Mouse (Mus musculus): ENCODE measurements at regions not wholly inside any gene's neighbourhood (a gene's known extent, or its start where the extent isn't known, plus 50 kb on each side); places are given as distances from the start of the nearest gene placed in this dataset.

GRCm38 (mm10) chr14:104966046-104966445, 211.1 kb downstream of the Rbm26 start:
- ATAC-seq (ENCODE audit: low read depth): no peak
- Histone ChIP-seq H3K27me3 (ENCODE audit: control insufficient read depth, insufficient read depth, low read depth, low read length) (no peaks in the 10 kb centered on the region), H3K27ac (ENCODE audit: low read length) (no peak overlapping the region), H3K9me3 (replicated peaks; ENCODE audit: control insufficient read depth, low read length) (no peaks in the 10 kb centered on the region), H3K4me1 (ENCODE audit: control insufficient read depth, low read depth, low read length) (no peaks in the 10 kb centered on the region), H3K36me3 (ENCODE audit: control insufficient read depth, insufficient read depth) (no peaks in the 10 kb centered on the region), H3K4me3 (ENCODE audit: low read depth, low read length) (no peak overlapping the region), H3K4me2 (ENCODE audit: low read depth, low read length) (no peak overlapping the region), H3K9ac (ENCODE audit: low read depth, low read length) (no peak overlapping the region)
- WGBS (ENCODE audit: insufficient replicate concordance): 34% methylated on average over 1 of the region's 1 CpGs

- Histone ChIP-seq H3K4me1 (ENCODE audit: control insufficient read depth, low read depth, low read length) (no peaks in the 10 kb centered on the region), H3K9ac (ENCODE audit: low read depth, low read length) (no peak overlapping the region), H3K27me3 (ENCODE audit: control insufficient read depth, insufficient read depth, low read depth, low read length) (no peaks in the 10 kb centered on the region), H3K4me2 (ENCODE audit: low read depth, low read length) (no peak overlapping the region), H3K27ac (ENCODE audit: low read length) (no peak overlapping the region), H3K36me3 (ENCODE audit: control insufficient read depth, insufficient read depth) (no peaks in the 10 kb centered on the region), H3K4me3 (ENCODE audit: low read depth, low read length) (no peak overlapping the region), H3K9me3 (replicated peaks; ENCODE audit: control insufficient read depth, low read length) (no peaks in the 10 kb centered on the region)
- ATAC-seq (ENCODE audit: low read depth): no peak
- 70% methylated on average over 5 of the region's 5 CpGs for WGBS (ENCODE audit: insufficient replicate concordance)
Observed at GRCm38 (mm10) chr14:104943450-104943849, 233.7 kb downstream of the Rbm26 start.

GRCm38 (mm10) chr14:104939961-104940360, 237.2 kb downstream of the Rbm26 start:
- H3K4me3 ChIP-seq (ENCODE audit: low read depth, low read length): no peak overlapping the region
- no peaks in the 10 kb centered on the region for H3K36me3 ChIP-seq (ENCODE audit: control insufficient read depth, insufficient read depth)
- H3K4me1 ChIP-seq (ENCODE audit: control insufficient read depth, low read depth, low read length): no peaks in the 10 kb centered on the region
- no peak for ATAC-seq (ENCODE audit: low read depth)
- no peak overlapping the region for H3K9ac ChIP-seq (ENCODE audit: low read depth, low read length)
- no peaks in the 10 kb centered on the region for H3K9me3 ChIP-seq (replicated peaks; ENCODE audit: control insufficient read depth, low read length)
- no peak overlapping the region for H3K4me2 ChIP-seq (ENCODE audit: low read depth, low read length)
- H3K27ac ChIP-seq (ENCODE audit: low read length): no peak overlapping the region
- 70% methylated on average over 15 of the region's 15 CpGs for WGBS (ENCODE audit: insufficient replicate concordance)
- no peaks in the 10 kb centered on the region for H3K27me3 ChIP-seq (ENCODE audit: control insufficient read depth, insufficient read depth, low read depth, low read length)

- Histone ChIP-seq H3K4me1 (ENCODE audit: control insufficient read depth, low read depth, low read length) (no peaks in the 10 kb centered on the region), H3K36me3 (ENCODE audit: control insufficient read depth, insufficient read depth) (no peaks in the 10 kb centered on the region), H3K4me3 (ENCODE audit: low read depth, low read length) (no peak overlapping the region), H3K9me3 (replicated peaks; ENCODE audit: control insufficient read depth, low read length) (no peaks in the 10 kb centered on the region), H3K4me2 (ENCODE audit: low read depth, low read length) (no peak overlapping the region), H3K9ac (ENCODE audit: low read depth, low read length) (no peak overlapping the region), H3K27me3 (ENCODE audit: control insufficient read depth, insufficient read depth, low read depth, low read length) (no peaks in the 10 kb centered on the region), H3K27ac (ENCODE audit: low read length) (no peak overlapping the region)
- no peak for ATAC-seq (ENCODE audit: low read depth)
- 42% methylated on average over 10 of the region's 10 CpGs for WGBS (ENCODE audit: insufficient replicate concordance)
Observed at GRCm38 (mm10) chr14:104937083-104937864, 239.9 kb downstream of the Rbm26 start.

GRCm38 (mm10) chr14:104935956-104936355, 241.2 kb downstream of the Rbm26 start:
- Histone ChIP-seq H3K27me3 (ENCODE audit: control insufficient read depth, insufficient read depth, low read depth, low read length) (no peaks in the 10 kb centered on the region), H3K4me1 (ENCODE audit: control insufficient read depth, low read depth, low read length) (no peaks in the 10 kb centered on the region), H3K4me2 (ENCODE audit: low read depth, low read length) (no peak overlapping the region), H3K9ac (ENCODE audit: low read depth, low read length) (no peak overlapping the region), H3K36me3 (ENCODE audit: control insufficient read depth, insufficient read depth) (no peaks in the 10 kb centered on the region), H3K4me3 (ENCODE audit: low read depth, low read length) (no peak overlapping the region), H3K9me3 (replicated peaks; ENCODE audit: control insufficient read depth, low read length) (no peaks in the 10 kb centered on the region), H3K27ac (ENCODE audit: low read length) (no peak overlapping the region)
- WGBS (ENCODE audit: insufficient replicate concordance): 64% methylated on average over 11 of the region's 11 CpGs
- ATAC-seq (ENCODE audit: low read depth): no peak

GRCm38 (mm10) chr14:104905706-104906105, 271.4 kb downstream of the Rbm26 start:
- no peak for ATAC-seq (ENCODE audit: low read depth)
- no peaks in the 10 kb centered on the region for H3K36me3 ChIP-seq (ENCODE audit: control insufficient read depth, insufficient read depth)
- no peaks in the 10 kb centered on the region for H3K27me3 ChIP-seq (ENCODE audit: control insufficient read depth, insufficient read depth, low read depth, low read length)
- no peaks in the 10 kb centered on the region for H3K4me1 ChIP-seq (ENCODE audit: control insufficient read depth, low read depth, low read length)
- H3K9ac ChIP-seq (ENCODE audit: low read depth, low read length): no peak overlapping the region
- no peaks in the 10 kb centered on the region for H3K9me3 ChIP-seq (replicated peaks; ENCODE audit: control insufficient read depth, low read length)
- H3K4me3 ChIP-seq (ENCODE audit: low read depth, low read length): no peak overlapping the region
- H3K27ac ChIP-seq (ENCODE audit: low read length): no peak overlapping the region
- no peak overlapping the region for H3K4me2 ChIP-seq (ENCODE audit: low read depth, low read length)

- no peaks in the 10 kb centered on the region for H3K36me3 ChIP-seq (ENCODE audit: control insufficient read depth, insufficient read depth)
- H3K27me3 ChIP-seq (ENCODE audit: control insufficient read depth, insufficient read depth, low read depth, low read length): no peaks in the 10 kb centered on the region
- H3K4me2 ChIP-seq (ENCODE audit: low read depth, low read length): no peak overlapping the region
- no peak for ATAC-seq (ENCODE audit: low read depth)
- H3K4me1 ChIP-seq (ENCODE audit: control insufficient read depth, low read depth, low read length): no peaks in the 10 kb centered on the region
- H3K9ac ChIP-seq (ENCODE audit: low read depth, low read length): no peak overlapping the region
- WGBS (ENCODE audit: insufficient replicate concordance): 54% methylated on average over 10 of the region's 10 CpGs
- H3K4me3 ChIP-seq (ENCODE audit: low read depth, low read length): no peak overlapping the region
- no peaks in the 10 kb centered on the region for H3K9me3 ChIP-seq (replicated peaks; ENCODE audit: control insufficient read depth, low read length)
- no peak overlapping the region for H3K27ac ChIP-seq (ENCODE audit: low read length)
Observed at GRCm38 (mm10) chr14:104902120-104903027, 274.8 kb downstream of the Rbm26 start.

- 19% methylated on average over 11 of the region's 11 CpGs for WGBS (ENCODE audit: insufficient replicate concordance)
- Histone ChIP-seq H3K27ac (ENCODE audit: low read length) (no peak overlapping the region), H3K36me3 (ENCODE audit: control insufficient read depth, insufficient read depth) (no peaks in the 10 kb centered on the region), H3K9me3 (replicated peaks; ENCODE audit: control insufficient read depth, low read length) (no peaks in the 10 kb centered on the region), H3K27me3 (ENCODE audit: control insufficient read depth, insufficient read depth, low read depth, low read length) (no peaks in the 10 kb centered on the region), H3K4me3 (ENCODE audit: low read depth, low read length) (no peak overlapping the region), H3K4me1 (ENCODE audit: control insufficient read depth, low read depth, low read length) (no peaks in the 10 kb centered on the region), H3K9ac (ENCODE audit: low read depth, low read length) (no peak overlapping the region), H3K4me2 (ENCODE audit: low read depth, low read length) (no peak overlapping the region)
- ATAC-seq (ENCODE audit: low read depth): peak; percentile 41; the same call in 1 of the 2 replicates
Observed at GRCm38 (mm10) chr14:104901072-104901471, 276.1 kb downstream of the Rbm26 start.

GRCm38 (mm10) chr14:104871203-104871602, 305.9 kb downstream of the Rbm26 start:
- no peaks in the 10 kb centered on the region for H3K27me3 ChIP-seq (ENCODE audit: control insufficient read depth, insufficient read depth, low read depth, low read length)
- no peak overlapping the region for H3K4me3 ChIP-seq (ENCODE audit: low read depth, low read length)
- no peak overlapping the region for H3K4me2 ChIP-seq (ENCODE audit: low read depth, low read length)
- H3K9me3 ChIP-seq (replicated peaks; ENCODE audit: control insufficient read depth, low read length): no peaks in the 10 kb centered on the region
- H3K9ac ChIP-seq (ENCODE audit: low read depth, low read length): no peak overlapping the region
- 57% methylated on average over 3 of the region's 3 CpGs for WGBS (ENCODE audit: insufficient replicate concordance)
- H3K4me1 ChIP-seq (ENCODE audit: control insufficient read depth, low read depth, low read length): no peaks in the 10 kb centered on the region
- ATAC-seq (ENCODE audit: low read depth): no peak
- no peaks in the 10 kb centered on the region for H3K36me3 ChIP-seq (ENCODE audit: control insufficient read depth, insufficient read depth)
- H3K27ac ChIP-seq (ENCODE audit: low read length): no peak overlapping the region

All from liver, embryonic 16.5 days (tissue).